ENCODE assay signal across 17 mouse cellular contexts in the genomic region with DNA sequence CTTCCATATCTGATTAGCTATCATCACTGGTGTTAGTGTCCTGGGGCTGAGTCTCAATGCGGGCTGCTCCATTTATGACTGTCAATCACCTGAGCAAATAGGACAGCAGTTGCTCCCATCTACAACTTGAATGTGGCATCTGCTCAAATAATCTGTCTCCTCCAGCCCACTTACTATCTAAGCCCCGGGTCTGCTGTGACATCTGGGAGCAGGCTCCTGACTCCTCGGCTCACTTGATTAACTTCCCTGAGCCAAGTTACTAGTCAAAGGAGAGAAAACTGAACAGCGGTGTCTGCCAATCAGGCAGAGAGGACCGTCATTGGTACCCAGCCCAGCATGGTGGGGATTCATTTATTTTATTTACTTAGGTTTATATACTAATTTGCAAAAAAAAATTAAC.
"Had no signal": no experiment of that assay in that cellular context is flagged by ENCODE, and none has a peak within 500 bp of the region (broad histone marks: within the 10 kb centered on the region; RNA-seq: fewer than 3 reads in every experiment).

No protein-coding gene starts in this region.

- H3K4me3 ChIP-seq: lung, embryonic 15.5 days; megakaryocyte, embryonic 14.5 days; midbrain, embryonic 13.5 days; midbrain, embryonic 15.5 days; neural tube, embryonic 12.5 days had no signal

- H3K27me3 ChIP-seq: lung, embryonic 15.5 days; midbrain, embryonic 13.5 days; midbrain, embryonic 15.5 days; neural tube, embryonic 12.5 days had no signal

- H3K36me3 ChIP-seq: lung, embryonic 15.5 days; midbrain, embryonic 13.5 days; midbrain, embryonic 15.5 days; neural tube, embryonic 12.5 days had no signal

- DNase-seq: lung, adult 2 months; lung, postnatal 14 days; lung, postnatal 36 days; right cerebral cortex, postnatal 14 days; right cerebral cortex, postnatal 4 days; spleen, adult 18-20 months; thymus, adult 18-20 months; thymus, postnatal 14 days; thymus, postnatal 36 days had no signal

- H3K9me3 ChIP-seq: lung, embryonic 15.5 days; midbrain, embryonic 13.5 days; midbrain, embryonic 15.5 days; neural tube, embryonic 12.5 days had no signal

- H3K27ac ChIP-seq: lung, embryonic 15.5 days; macrophage; midbrain, embryonic 13.5 days; midbrain, embryonic 15.5 days; neural tube, embryonic 12.5 days had no signal

- H3K9ac ChIP-seq: lung, embryonic 15.5 days; midbrain, embryonic 13.5 days; midbrain, embryonic 15.5 days; neural tube, embryonic 12.5 days had no signal

- ATAC-seq: lung, postnatal 0 days; midbrain, embryonic 13.5 days; midbrain, embryonic 15.5 days had no signal

- H3K4me1 ChIP-seq: lung, embryonic 15.5 days; midbrain, embryonic 13.5 days; midbrain, embryonic 15.5 days; neural tube, embryonic 12.5 days had no signal

- H3K4me2 ChIP-seq: lung, embryonic 15.5 days; midbrain, embryonic 11.5 days; midbrain, embryonic 13.5 days; midbrain, embryonic 15.5 days; neural tube, embryonic 12.5 days had no signal
